Mouse (Mus musculus) ES-Bruce4 (cell line): Measurements from ENCODE around the gene Bet1l. TPM values are rescaled to one million over a fixed set of nuclear protein-coding genes. Genes with fewer than 3 reads are reported as not detected.

Experiments used
- H3K27ac ChIP-seq: 2 replicates; pipeline ENCODE4 v1.5.1; 2012; ENCODE audit warnings: low read length, inconsistent platforms; ENCODE audit not compliant: insufficient read depth
- H3K27me3 ChIP-seq: 2 replicates; pipeline ENCODE4 v1.6.1; 2012; ENCODE audit warnings: mild to moderate bottlenecking, low read length, inconsistent platforms; ENCODE audit not compliant: control insufficient read depth, poor library complexity, insufficient read depth, severe bottlenecking
- H3K36me3 ChIP-seq: 2 replicates; pipeline ENCODE4 v1.6.1; 2012; ENCODE audit warnings: inconsistent platforms, mild to moderate bottlenecking, low read length, moderate library complexity; ENCODE audit not compliant: control insufficient read depth, poor library complexity, insufficient read depth, severe bottlenecking
- H3K4me1 ChIP-seq: one replicate; pipeline ENCODE4 v1.8.1; 2011; ENCODE audit warnings: low read length; ENCODE audit not compliant: control insufficient read depth, insufficient read depth
- H3K4me3 ChIP-seq: 2 replicates; pipeline ENCODE4 v1.5.1; 2011; ENCODE audit warnings: low read depth, mild to moderate bottlenecking, low read length
- H3K9ac ChIP-seq: 2 replicates; pipeline ENCODE4 v1.6.1; 2012; ENCODE audit warnings: low read depth, mild to moderate bottlenecking, inconsistent platforms; ENCODE audit not compliant: poor library complexity, severe bottlenecking
- H3K9me3 ChIP-seq: replicated peaks from 2 replicates; pipeline ENCODE4 v1.6.1; 2012; ENCODE audit warnings: mild to moderate bottlenecking, low read length, inconsistent platforms; ENCODE audit not compliant: control insufficient read depth, poor library complexity, insufficient read depth, severe bottlenecking
- CTCF ChIP-seq: IDR thresholded peaks from one replicate; pipeline ENCODE4 v1.8.1; 2011; ENCODE audit warnings: low read depth, low read length
- EP300 ChIP-seq: IDR thresholded peaks from 2 replicates; pipeline ENCODE4 v1.6.1; 2011; ENCODE audit warnings: low read depth, low read length; ENCODE audit not compliant: insufficient read depth
- POLR2A ChIP-seq: IDR thresholded peaks from one replicate; pipeline ENCODE4 v1.8.1; 2011; ENCODE audit warnings: low read length; ENCODE audit not compliant: insufficient read depth
- polyA plus RNA-seq: library from polyadenylated mRNA; stranded (reverse); fragments of >200 nt; gene quantifications from 2 replicates; pipeline ENCODE4 v1.2.4, GENCODE M21; 2011; ENCODE audit warnings: low read depth; ENCODE audit not compliant: missing spikeins, insufficient read depth, insufficient read length

Bet1l gene
- polyA plus RNA-seq, 1 experiment = 14.0 TPM

- Histone ChIP-seq H3K4me1 (peaks cover 8% of the 10 kb centered on the region), H3K9me3 (no peaks in the 10 kb centered on the region), H3K36me3 (no peaks in the 10 kb centered on the region), H3K9ac (no peak overlapping the region), H3K27me3 (no peaks in the 10 kb centered on the region), H3K27ac (no peak overlapping the region), H3K4me3 (no peak overlapping the region)
- TF ChIP-seq EP300 (no peak), POLR2A (no peak), CTCF (no peak)
Observed at GRCm38 (mm10) chr7:140846676-140847075, 10.7 kb downstream of the Bet1l start.

GRCm38 (mm10) chr7:140845683-140846082 lies 11.7 kb downstream of the Bet1l start:
- H3K4me1 ChIP-seq = peaks cover 10% of the 10 kb centered on the region
- no peaks in the 10 kb centered on the region for H3K36me3 ChIP-seq
- no peak overlapping the region for H3K27ac ChIP-seq
- H3K4me3 ChIP-seq = no peak overlapping the region
- no peaks in the 10 kb centered on the region for H3K9me3 ChIP-seq
- H3K9ac ChIP-seq = no peak overlapping the region
- TF ChIP-seq CTCF (peak; percentile 59), EP300 (0 out of 2 replicates have a peak, but pooled peaks have one; percentile 2), POLR2A (no peak)
- H3K27me3 ChIP-seq = no peaks in the 10 kb centered on the region

- TF ChIP-seq EP300 (0 out of 2 replicates have a peak, but pooled peaks have one; percentile 66), POLR2A (no peak), CTCF (peak; percentile 87)
Observed at GRCm38 (mm10) chr7:140844905-140845665, 12.3 kb downstream of the Bet1l start, which contains the start of gene Scgb1c1. Gene Scgb1c1 (plus strand): TSS chr7:140845547.

GRCm38 (mm10) chr7:140843806-140844205 lies 13.6 kb downstream of the Bet1l start:
- Histone ChIP-seq H3K4me1 (peaks cover 10% of the 10 kb centered on the region), H3K9ac (no peak overlapping the region), H3K27ac (no peak overlapping the region), H3K4me3 (no peak overlapping the region), H3K9me3 (no peaks in the 10 kb centered on the region), H3K27me3 (no peaks in the 10 kb centered on the region), H3K36me3 (no peaks in the 10 kb centered on the region)
- TF ChIP-seq CTCF (no peak), POLR2A (no peak), EP300 (no peak)

More at GRCm38 (mm10) chr7:140844905-140845665, 12.3 kb downstream of the Bet1l start, which contains the start of gene Scgb1c1:
- Histone ChIP-seq H3K27ac (no peak within 1 kb of the TSS), H3K4me1 (peaks cover 10% of the 10 kb centered on the region), H3K36me3 (no peaks in the 10 kb centered on the region), H3K27me3 (no peaks in the 10 kb centered on the region), H3K9ac (no peak within 1 kb of the TSS), H3K9me3 (no peaks in the 10 kb centered on the region), H3K4me3 (no peak within 1 kb of the TSS)

GRCm38 (mm10) chr7:140840750-140841735 lies 16.3 kb downstream of the Bet1l start:
- Histone ChIP-seq H3K9me3 (no peaks in the 10 kb centered on the region), H3K27ac (peak overlapping the region; percentile 66), H3K4me3 (peak overlapping the region; percentile 8), H3K36me3 (no peaks in the 10 kb centered on the region), H3K4me1 (peaks cover 9% of the 10 kb centered on the region), H3K27me3 (no peaks in the 10 kb centered on the region), H3K9ac (peak overlapping the region; percentile 12; the same call in 1 of the 2 replicates)
- TF ChIP-seq CTCF (no peak), EP300 (peak; percentile 67; the same call in 1 of the 2 replicates)
